Mouse (Mus musculus): ENCODE results near the gene Gm48551. TPM values are rescaled to one million over a fixed set of nuclear protein-coding genes. Genes with fewer than 3 reads are reported as not detected.

Gm48551 gene
- polyA plus RNA-seq, 1 experiment from 2014 or later: 1.9 TPM

GRCm38 (mm10) chr10:81363436-81364346 is 20.6 kb upstream of the Gm48551 start:
- Histone ChIP-seq H3K9me3 (replicated peaks; ENCODE audit: low read length) (no peaks in the 10 kb centered on the region), H3K4me3 (replicated peaks; ENCODE audit: low read depth, low read length) (peak overlapping the region; percentile 12), H3K9ac (ENCODE audit: low read depth, low read length) (peak overlapping the region; percentile 29; the same call in 1 of the 2 replicates), H3K27me3 (ENCODE audit: insufficient read depth, low read length) (no peaks in the 10 kb centered on the region), H3K4me2 (ENCODE audit: low read length) (peak overlapping the region; percentile 52), H3K36me3 (ENCODE audit: insufficient read depth, low read length) (peaks cover 20% of the 10 kb centered on the region), H3K4me1 (replicated peaks; ENCODE audit: insufficient read depth, low read length) (peaks cover 23% of the 10 kb centered on the region), H3K27ac (no peak overlapping the region)
- TF ChIP-seq CTCF (IDR thresholded peaks at IDR 0.05; ENCODE audit: low read depth): no peak
- 10% methylated on average over 54 of the region's 54 CpGs for WGBS
- ATAC-seq (replicated peaks; ENCODE audit: low FRiP score, low read depth): peak; percentile 10; the same call in 1 of the 2 replicates
- no peak for DNase-seq (ENCODE audit: low spot score)

- no peak for DNase-seq (ENCODE audit: low spot score)
- Histone ChIP-seq H3K9me3 (replicated peaks; ENCODE audit: low read length) (no peaks in the 10 kb centered on the region), H3K9ac (ENCODE audit: low read depth, low read length) (peak overlapping the region; percentile 39; the same call in 1 of the 2 replicates), H3K36me3 (ENCODE audit: insufficient read depth, low read length) (peaks cover 30% of the 10 kb centered on the region), H3K27me3 (ENCODE audit: insufficient read depth, low read length) (no peaks in the 10 kb centered on the region), H3K4me3 (replicated peaks; ENCODE audit: low read depth, low read length) (peak overlapping the region; percentile 12), H3K27ac (no peak overlapping the region), H3K4me2 (ENCODE audit: low read length) (peak overlapping the region; percentile 52), H3K4me1 (replicated peaks; ENCODE audit: insufficient read depth, low read length) (peaks cover 18% of the 10 kb centered on the region)
- WGBS: 9% methylated on average over 28 of the region's 28 CpGs
- ATAC-seq (replicated peaks; ENCODE audit: low FRiP score, low read depth): no peak
- TF ChIP-seq CTCF (IDR thresholded peaks at IDR 0.05; ENCODE audit: low read depth): no peak
Observed at GRCm38 (mm10) chr10:81364666-81365065, 19.6 kb upstream of the Gm48551 start.

- Histone ChIP-seq H3K27ac (no peak overlapping the region), H3K4me1 (replicated peaks; ENCODE audit: insufficient read depth, low read length) (peaks cover 18% of the 10 kb centered on the region), H3K36me3 (ENCODE audit: insufficient read depth, low read length) (peaks cover 34% of the 10 kb centered on the region), H3K27me3 (ENCODE audit: insufficient read depth, low read length) (no peaks in the 10 kb centered on the region), H3K9ac (ENCODE audit: low read depth, low read length) (peak overlapping the region; percentile 39; the same call in 1 of the 2 replicates), H3K4me2 (ENCODE audit: low read length) (peak overlapping the region; percentile 52; the same call in 1 of the 2 replicates), H3K9me3 (replicated peaks; ENCODE audit: low read length) (no peaks in the 10 kb centered on the region), H3K4me3 (replicated peaks; ENCODE audit: low read depth, low read length) (no peak overlapping the region)
- DNase-seq (ENCODE audit: low spot score) (no peak), ATAC-seq (replicated peaks; ENCODE audit: low FRiP score, low read depth) (no peak)
- TF ChIP-seq CTCF (IDR thresholded peaks at IDR 0.05; ENCODE audit: low read depth): no peak
- WGBS: 42% methylated on average over 4 of the region's 4 CpGs
Observed at GRCm38 (mm10) chr10:81365073-81365472, 19.2 kb upstream of the Gm48551 start.

GRCm38 (mm10) chr10:81365672-81366476 is 18.4 kb upstream of the Gm48551 start, which contains the start of gene 4930404N11Rik:
4930404N11Rik (minus strand) TSS chr10:81365816.
- Histone ChIP-seq H3K36me3 (ENCODE audit: insufficient read depth, low read length) (peaks cover 41% of the 10 kb centered on the region), H3K4me3 (replicated peaks; ENCODE audit: low read depth, low read length) (no peak within 1 kb of the TSS; the same call in 1 of the 2 replicates), H3K9me3 (replicated peaks; ENCODE audit: low read length) (no peaks in the 10 kb centered on the region), H3K4me2 (ENCODE audit: low read length) (peak within 1 kb of the TSS; percentile 52), H3K27me3 (ENCODE audit: insufficient read depth, low read length) (no peaks in the 10 kb centered on the region), H3K9ac (ENCODE audit: low read depth, low read length) (peak within 1 kb of the TSS; percentile 39; the same call in 1 of the 2 replicates), H3K27ac (no peak within 1 kb of the TSS), H3K4me1 (replicated peaks; ENCODE audit: insufficient read depth, low read length) (peaks cover 18% of the 10 kb centered on the region)
- WGBS: 45% methylated on average over 12 of the region's 12 CpGs
- TF ChIP-seq CTCF (IDR thresholded peaks at IDR 0.05; ENCODE audit: low read depth): no peak
- no peak for DNase-seq (ENCODE audit: low spot score)
- ATAC-seq (replicated peaks; ENCODE audit: low FRiP score, low read depth): no peak; the same call in 1 of the 2 replicates

- peak; percentile 19; the same call in 1 of the 2 replicates for ATAC-seq (replicated peaks; ENCODE audit: low FRiP score, low read depth)
- no peaks in the 10 kb centered on the region for H3K9me3 ChIP-seq (replicated peaks; ENCODE audit: low read length)
- TF ChIP-seq CTCF (IDR thresholded peaks at IDR 0.05; ENCODE audit: low read depth): no peak
- H3K4me2 ChIP-seq (ENCODE audit: low read length): no peak overlapping the region
- peaks cover 49% of the 10 kb centered on the region for H3K36me3 ChIP-seq (ENCODE audit: insufficient read depth, low read length)
- 72% methylated on average over 6 of the region's 6 CpGs for WGBS
- H3K9ac ChIP-seq (ENCODE audit: low read depth, low read length): no peak overlapping the region
- H3K27me3 ChIP-seq (ENCODE audit: insufficient read depth, low read length): no peaks in the 10 kb centered on the region
- H3K4me3 ChIP-seq (replicated peaks; ENCODE audit: low read depth, low read length): no peak overlapping the region
- DNase-seq (ENCODE audit: low spot score): no peak
- peaks cover 18% of the 10 kb centered on the region for H3K4me1 ChIP-seq (replicated peaks; ENCODE audit: insufficient read depth, low read length)
- H3K27ac ChIP-seq: no peak overlapping the region
Observed at GRCm38 (mm10) chr10:81366477-81367206, 17.6 kb upstream of the Gm48551 start.

Measured in kidney, postnatal 0 days (tissue).